Mouse (Mus musculus) fibroblast of lung, adult 2 months (primary cell): ENCODE data around the gene Klk1b11.
"Not testable (repeated sequence)": the region's sequence is repeated elsewhere in the genome, so short reads cannot be mapped to it uniquely, and the experiment has no call there.

Experiments
- DNase-seq: peaks from one replicate; pipeline ENCODE4 v3.0.0-alpha.2; 2011; ENCODE audit warnings: low read depth

Gene Klk1b11

DNA sequence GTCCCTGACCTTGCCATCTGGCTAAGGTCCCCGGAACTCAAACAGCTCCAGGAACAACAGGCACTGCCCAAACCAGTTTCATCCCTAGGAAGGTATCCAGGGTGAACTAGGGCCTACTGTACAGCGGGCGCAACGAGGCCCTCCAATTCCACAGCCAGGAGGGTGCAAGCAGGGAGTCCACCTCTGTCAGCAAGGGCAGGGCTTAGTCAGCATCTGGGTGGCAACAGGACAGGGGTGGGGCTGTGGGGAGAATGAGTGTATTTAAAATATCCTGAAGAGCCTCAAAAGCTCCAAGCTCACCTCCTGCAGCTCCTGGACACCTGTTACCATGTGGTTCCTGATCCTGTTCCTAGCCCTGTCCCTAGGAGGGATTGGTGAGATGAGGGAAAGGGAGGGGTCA, at the start of gene Klk1b11:
Gene Klk1b11, plus strand, starts transcription at position 301 of the 400 bp plus-strand sequence.
- DNase-seq, result not testable (repeated sequence)

- DNase-seq, result no peak
These were observed 45.3 kb upstream of the Klk1b11 start, which contains the start of gene Klk1b8 for GRCm38 (mm10) chr7:43950364-43950763. Gene Klk1b8 (plus strand): TSS chr7:43950664.

DNA sequence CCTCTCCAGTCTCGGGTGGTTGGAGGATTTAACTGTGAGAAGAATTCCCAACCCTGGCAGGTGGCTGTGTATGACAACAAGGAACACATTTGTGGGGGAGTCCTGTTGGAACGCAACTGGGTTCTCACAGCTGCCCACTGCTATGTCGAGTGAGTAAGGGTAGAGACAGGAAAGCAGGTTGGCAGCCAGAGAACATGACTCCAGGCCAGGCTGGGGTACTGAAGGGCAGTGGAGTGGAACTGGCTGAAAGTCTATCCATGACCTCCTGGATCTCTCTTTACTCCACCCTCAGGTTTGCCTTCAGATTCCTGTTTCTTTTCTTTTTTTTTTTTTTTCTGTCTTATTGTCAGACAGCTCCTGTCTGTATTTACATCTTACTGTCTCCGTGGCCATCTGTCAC, 43.0 kb upstream of the Klk1b11 start:
- DNase-seq, result no peak

- DNase-seq, result no peak
These were observed 29.2 kb upstream of the Klk1b11 start, which contains the start of gene Klk1b1 for GRCm38 (mm10) chr7:43966451-43966850. Gene Klk1b1 (plus strand): TSS chr7:43966751.

- DNase-seq, result no peak
These were observed 28.6 kb upstream of the Klk1b11 start for GRCm38 (mm10) chr7:43967058-43967457.

DNA sequence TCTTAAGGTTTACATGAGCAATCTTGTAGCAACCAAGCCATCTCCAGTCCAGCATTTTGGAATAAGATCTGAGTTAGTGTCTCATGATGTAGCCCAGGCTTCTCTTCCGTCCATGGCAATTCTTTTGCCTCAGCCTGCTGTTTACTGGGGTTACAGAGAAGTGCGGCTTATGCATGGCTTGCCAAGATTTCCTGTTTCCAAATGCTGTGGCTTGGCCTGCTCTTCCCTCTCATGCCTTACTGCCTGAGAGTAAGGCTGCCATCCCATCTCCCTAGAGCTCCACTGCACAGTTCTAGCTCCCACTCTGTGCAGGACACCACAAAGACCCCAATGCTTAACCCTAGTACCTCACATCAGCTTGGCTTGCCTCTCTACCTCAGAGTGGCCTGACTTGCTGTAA, 28.1 kb upstream of the Klk1b11 start:
- DNase-seq, result no peak

DNA sequence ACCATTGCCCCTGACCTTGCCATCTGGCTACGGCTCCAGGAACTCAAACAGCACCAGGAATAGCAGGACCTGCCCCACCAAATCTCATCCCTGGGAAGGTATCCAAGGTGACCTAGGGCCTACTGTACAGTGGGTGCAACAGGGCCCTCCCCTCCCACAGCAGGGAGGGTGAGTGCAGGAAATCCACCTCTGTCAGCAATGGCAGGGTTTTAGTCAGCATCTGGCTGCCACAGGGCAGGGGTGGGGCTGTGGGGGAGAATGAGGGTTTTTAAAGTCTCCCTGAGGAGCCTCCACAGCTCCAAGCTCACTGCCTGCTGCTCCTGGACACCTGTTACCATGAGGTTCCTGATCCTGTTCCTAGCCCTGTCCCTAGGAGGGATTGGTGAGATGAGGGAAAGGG, 19.9 kb upstream of the Klk1b11 start, which contains the start of gene Klk1b9:
Gene Klk1b9, plus strand, starts transcription at position 301 of the 400 bp plus-strand sequence.
- DNase-seq, result not testable (repeated sequence)

GRCm38 (mm10) chr7:43985657-43986056, 10.0 kb upstream of the Klk1b11 start:
- DNase-seq, result no peak

GRCm38 (mm10) chr7:43994821-43995220, 856 bp upstream of the Klk1b11 start:
- not testable (repeated sequence) for DNase-seq

- no peak for DNase-seq
These were observed 9.2 kb downstream of the Klk1b11 start for GRCm38 (mm10) chr7:44004847-44005246.

DNA sequence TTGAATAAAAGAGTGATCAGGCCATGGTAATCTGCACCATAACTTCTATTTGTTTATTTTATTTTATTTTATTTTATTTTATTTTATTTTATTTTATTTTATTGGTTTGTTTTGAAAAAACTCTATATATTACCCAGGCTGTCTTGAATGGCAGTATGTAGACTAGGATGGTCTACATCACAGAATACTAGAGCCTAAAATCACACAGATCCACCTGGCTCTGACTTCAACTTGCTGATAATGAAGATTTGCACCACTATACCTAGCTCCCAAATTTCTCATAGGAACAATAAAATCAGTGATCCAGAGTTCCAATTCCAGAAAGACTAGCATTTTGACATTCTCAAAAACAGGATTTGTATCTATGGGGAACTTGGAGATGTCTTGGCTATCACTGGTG, 16.2 kb downstream of the Klk1b11 start, which contains the start of gene Klk1b26:
Gene Klk1b26, plus strand, starts transcription at position 301 of the 400 bp plus-strand sequence.
- not testable (repeated sequence) for DNase-seq

- DNase-seq, result not testable (repeated sequence)
These were observed 19.0 kb downstream of the Klk1b11 start for GRCm38 (mm10) chr7:44014666-44015065.

- no peak for DNase-seq
These were observed 19.4 kb downstream of the Klk1b11 start for GRCm38 (mm10) chr7:44015071-44015470.
